Mouse (Mus musculus): Measurements from ENCODE around the gene Eif4e3. TPM values are rescaled to one million over a fixed set of nuclear protein-coding genes. Genes with fewer than 3 reads are reported as not detected.
A peak's percentile ranks its signal among the peaks of the same experiment; 100 is the strongest.

Gene Eif4e3
- total RNA-seq (2014; fragmentation: Nextera tagmentation) (2.7 and 5.9 TPM in 2 replicates), total RNA-seq (2017) (8.6 and 10.5 TPM in 2 replicates)

DNA sequence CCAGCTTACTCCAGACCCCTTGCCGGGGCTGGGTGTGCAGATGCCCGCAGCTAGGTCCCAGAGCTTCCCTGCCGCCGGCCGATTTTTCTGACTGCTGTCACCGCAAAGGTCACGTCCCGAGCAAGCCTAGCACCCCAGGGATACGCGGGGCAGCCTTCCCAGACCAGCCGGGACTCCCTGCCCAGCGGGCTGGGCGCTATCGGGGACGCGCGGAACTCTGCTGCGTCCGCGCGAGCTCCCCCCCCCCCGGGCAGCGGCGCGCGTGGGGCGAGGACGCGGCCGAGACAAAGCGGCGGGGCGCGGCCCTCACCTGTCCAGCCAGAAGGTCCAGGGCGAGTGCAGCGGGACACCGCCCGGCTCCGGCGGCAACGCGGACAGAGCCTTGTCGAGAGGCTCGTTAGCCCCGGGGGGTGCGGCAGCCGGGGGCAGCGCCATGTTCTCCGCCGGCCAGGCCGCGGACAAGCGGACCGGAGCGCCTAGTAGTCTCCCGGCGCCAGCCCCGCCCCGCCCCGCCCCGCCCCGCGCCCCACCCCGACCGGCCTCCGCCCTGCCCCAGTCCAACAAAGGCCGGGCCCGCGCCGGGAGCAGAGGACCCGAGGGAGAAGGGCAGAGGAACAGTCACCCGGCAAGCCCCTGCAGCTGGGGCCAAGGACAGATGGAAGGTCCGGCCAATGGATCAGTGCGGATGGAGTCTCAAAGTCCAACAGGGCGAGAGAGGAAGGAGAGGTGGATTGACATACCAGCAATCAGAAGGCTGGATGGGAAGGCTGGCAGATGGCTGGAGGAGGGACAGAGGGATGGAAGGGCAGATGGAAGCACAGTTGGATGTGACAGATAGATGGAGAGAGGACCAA lies at the start of gene Eif4e3, which contains the start of gene Gm20696:
Gene Eif4e3, minus strand, starts transcription at position 454 of the 854 bp plus-strand sequence.
Gene Gm20696, minus strand, starts transcription at position 480 of the 854 bp plus-strand sequence.
- ATAC-seq (replicated peaks; ENCODE audit: low FRiP score, low TSS enrichment, poor library complexity, severe bottlenecking): peak; percentile 31

DNA sequence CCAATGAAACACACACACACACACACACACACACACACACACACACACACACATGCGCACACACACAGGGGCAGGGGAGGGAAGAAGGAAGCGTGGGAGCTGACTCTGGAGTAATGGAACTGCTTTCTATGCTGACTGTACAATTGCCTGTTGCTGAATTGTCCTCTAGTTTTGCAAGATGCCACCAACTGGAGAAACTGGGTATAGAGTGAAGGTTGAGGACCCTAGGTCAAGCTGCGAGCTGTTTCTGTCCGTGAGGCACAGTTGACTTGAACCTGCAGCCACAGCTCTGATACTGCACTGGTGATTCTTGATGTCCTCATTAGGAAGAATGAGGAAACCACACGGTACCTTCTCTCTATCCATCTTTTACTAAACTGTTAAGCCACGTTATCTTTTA lies 49.3 kb upstream of the Eif4e3 start:
- no peak for ATAC-seq (replicated peaks; ENCODE audit: low FRiP score, low TSS enrichment, poor library complexity, severe bottlenecking)

DNA sequence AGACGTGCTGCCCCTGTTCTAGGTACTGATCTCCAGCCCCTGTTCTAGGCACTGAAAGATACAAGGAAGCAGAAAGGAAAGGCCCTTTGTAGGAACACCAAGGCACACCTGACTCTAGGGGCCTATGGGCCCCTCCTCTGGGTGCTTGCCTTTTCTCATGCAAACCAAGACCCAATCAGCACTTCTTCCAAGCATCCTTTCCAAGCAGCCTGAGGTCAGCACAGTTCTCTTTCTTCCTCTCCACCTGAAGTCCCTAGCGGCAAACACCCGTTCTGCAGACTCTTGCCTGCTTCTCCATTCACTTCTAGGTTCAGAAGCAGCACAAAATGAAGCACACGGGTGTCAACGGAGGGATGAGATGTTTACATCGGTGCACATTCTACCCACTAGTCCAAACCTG lies 48.6 kb upstream of the Eif4e3 start:
- ATAC-seq (replicated peaks; ENCODE audit: low FRiP score, low TSS enrichment, poor library complexity, severe bottlenecking): no peak

DNA sequence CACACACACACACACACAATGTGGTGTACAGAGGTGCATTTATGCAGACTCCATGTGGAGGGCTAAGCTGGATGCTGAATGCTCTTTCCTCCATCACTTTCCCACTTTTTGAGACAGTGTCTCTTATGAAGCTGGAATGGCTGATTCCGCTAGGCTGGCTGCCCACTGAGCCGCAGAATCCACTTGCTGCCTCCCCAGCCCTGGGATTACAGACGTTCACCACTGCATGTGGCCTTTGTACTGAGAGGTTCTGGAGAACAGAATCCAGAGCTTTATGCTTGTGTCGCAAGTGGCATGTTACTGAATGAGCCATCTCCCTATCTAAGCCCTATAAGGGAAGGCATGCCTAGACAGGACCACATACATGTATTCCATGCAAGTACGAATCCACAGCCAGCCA lies 46.7 kb upstream of the Eif4e3 start:
- no peak for ATAC-seq (replicated peaks; ENCODE audit: low FRiP score, low TSS enrichment, poor library complexity, severe bottlenecking)

DNA sequence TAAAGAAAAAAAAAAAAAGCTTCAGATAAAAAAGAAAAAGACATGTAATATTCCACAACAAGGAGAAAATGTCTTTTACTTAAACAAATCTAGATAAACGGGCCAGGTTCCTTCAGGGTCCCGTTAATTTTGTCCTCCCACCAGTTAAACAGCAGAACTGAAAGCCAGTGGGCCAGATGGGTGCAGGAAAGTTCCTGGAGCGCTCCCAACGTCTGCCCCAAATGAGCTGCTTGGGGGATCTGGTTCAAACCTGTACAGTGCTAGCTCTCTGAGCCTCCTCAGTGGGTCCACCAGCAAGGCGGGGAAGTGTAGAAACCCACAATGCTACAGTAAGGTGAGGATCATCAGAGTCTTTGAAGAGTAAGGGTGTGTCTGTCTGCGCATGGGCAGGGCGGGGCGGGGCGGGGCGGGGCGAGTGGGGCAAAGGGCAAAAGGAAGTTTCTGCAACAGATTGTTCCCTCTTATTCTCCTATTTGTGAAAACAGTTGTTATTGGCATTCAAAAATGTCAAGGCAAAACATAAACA lies 45.1 kb upstream of the Eif4e3 start:
- ATAC-seq (replicated peaks; ENCODE audit: low FRiP score, low TSS enrichment, poor library complexity, severe bottlenecking): no peak

DNA sequence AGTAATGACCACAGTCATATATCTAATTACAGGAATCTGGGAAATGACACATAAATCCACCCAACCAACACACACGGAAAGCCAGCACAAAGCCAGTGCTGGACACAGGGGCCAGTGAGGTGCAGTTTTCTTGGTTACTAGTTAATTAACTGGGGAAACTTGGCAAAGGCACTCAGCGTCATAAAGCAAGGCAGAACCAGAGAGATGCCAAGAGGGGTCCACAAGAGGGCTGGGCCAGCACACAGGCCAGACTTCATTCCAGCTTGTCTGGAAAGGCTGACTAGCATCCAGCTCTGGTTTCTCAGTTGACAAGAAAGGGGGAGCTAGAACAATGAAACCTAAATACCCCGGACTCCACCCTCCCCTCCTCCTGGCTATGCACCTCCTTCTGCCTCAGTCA lies 33.9 kb upstream of the Eif4e3 start:
- no peak for ATAC-seq (replicated peaks; ENCODE audit: low FRiP score, low TSS enrichment, poor library complexity, severe bottlenecking)

DNA sequence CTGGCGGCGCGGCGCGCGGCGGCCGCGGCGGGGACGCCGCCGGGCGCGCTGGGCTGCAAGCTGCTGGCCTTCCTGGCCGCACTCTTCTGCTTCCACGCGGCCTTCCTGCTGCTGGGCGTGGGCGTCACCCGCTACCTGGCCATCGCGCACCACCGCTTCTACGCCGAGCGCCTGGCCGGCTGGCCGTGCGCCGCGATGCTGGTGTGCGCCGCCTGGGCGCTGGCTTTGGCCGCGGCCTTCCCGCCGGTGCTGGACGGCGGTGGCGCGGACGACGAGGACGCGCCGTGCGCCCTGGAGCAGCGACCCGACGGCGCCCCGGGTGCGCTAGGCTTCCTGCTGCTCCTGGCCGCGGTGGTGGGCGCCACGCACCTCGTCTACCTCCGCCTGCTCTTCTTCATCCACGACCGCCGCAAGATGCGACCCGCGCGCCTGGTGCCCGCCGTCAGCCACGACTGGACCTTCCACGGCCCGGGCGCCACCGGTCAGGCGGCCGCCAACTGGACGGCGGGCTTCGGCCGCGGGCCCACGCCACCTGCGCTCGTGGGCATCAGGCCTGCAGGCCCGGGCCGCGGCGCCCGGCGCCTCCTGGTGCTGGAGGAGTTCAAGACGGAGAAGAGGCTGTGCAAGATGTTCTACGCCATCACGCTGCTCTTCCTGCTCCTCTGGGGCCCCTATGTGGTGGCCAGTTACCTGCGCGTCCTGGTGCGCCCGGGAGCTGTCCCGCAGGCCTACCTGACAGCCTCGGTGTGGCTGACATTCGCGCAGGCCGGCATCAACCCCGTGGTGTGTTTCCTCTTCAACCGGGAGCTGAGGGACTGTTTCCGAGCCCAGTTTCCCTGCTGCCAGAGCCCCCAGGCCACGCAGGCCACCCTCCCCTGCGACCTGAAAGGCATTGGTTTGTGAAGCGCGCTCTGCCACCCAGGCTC lies 26.6 kb upstream of the Eif4e3 start:
- ATAC-seq (replicated peaks; ENCODE audit: low FRiP score, low TSS enrichment, poor library complexity, severe bottlenecking): no peak

DNA sequence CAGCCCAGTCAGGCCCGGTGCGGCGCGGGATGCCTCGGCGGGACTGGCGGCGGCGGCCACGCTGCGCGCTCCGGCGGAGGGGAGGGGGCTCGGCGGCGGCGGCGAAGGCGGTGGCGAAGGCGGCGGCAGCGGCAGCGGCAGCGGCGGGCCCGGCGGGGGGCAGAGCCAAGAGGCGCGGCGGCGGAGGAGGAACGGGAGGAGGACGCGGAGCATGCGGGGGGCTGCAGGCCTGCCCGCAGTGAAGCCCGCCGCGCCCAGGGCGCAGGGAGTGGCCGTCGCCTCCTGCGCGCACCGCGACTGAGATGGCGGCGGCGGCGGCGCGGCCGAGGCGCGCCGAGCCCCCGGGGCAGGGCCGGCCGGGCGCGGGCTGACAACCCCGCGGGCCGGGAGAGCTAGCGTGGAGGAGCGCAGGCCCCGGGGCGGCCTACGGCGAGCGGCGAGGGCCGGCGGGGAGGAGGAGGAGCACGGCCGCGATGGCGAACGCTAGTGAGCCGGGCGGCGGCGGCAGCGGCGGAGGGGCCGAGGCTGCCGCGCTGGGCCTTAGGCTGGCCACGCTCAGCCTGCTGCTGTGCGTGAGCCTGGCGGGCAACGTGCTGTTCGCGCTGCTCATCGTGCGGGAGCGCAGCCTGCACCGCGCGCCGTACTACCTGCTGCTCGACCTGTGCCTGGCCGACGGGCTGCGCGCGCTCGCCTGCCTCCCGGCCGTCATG lies 25.8 kb upstream of the Eif4e3 start, which contains the start of gene Gpr27:
Gene Gpr27, plus strand, starts transcription at position 474 of the 710 bp plus-strand sequence.
- ATAC-seq (replicated peaks; ENCODE audit: low FRiP score, low TSS enrichment, poor library complexity, severe bottlenecking): no peak

DNA sequence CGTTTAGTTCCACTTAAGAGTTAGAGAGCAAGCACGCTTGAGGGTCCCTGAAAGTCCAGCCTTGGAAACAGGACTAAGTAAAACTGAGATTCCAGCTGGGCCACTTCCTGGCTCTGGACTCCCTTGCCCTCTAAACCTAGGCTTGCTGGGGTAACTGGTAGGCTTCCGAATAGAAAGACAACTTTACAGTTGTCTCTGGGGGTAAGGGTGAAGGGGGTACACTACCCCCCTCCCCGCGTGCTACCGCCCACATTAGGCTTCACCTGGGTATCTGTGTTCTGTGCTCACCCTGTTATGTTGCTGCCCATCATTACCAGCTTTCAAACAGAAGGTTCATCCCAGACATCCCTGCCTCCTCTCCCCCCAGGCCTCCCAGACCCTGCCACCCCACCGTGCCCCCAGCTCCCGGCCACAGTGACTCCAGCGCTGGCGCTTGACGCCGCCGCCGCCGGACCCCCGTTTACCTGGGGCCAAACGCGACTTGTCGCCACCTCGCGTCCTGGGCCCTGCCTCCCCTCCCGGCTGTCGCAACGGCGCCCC lies 25.2 kb upstream of the Eif4e3 start:
- no peak for ATAC-seq (replicated peaks; ENCODE audit: low FRiP score, low TSS enrichment, poor library complexity, severe bottlenecking)

DNA sequence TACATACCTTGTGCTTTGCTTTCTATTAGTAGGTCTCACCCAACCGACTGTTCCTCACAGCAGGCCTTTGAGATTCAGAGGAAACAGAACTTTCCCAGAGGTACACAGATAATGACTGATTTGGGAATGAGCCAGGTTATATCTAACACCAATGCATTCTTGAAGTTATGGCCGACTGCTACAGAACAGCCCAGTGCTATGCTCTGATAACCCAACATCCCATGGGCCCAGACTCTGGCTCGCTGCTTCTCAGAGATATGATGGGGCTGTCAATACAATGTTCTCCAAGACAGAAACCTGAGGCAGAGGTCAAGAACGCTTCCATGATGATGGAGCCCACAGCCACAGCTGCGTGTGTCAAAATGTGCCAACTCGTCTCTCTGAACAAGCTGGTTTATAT lies 21.9 kb upstream of the Eif4e3 start:
- peak; percentile 84 for ATAC-seq (replicated peaks; ENCODE audit: low FRiP score, low TSS enrichment, poor library complexity, severe bottlenecking)

DNA sequence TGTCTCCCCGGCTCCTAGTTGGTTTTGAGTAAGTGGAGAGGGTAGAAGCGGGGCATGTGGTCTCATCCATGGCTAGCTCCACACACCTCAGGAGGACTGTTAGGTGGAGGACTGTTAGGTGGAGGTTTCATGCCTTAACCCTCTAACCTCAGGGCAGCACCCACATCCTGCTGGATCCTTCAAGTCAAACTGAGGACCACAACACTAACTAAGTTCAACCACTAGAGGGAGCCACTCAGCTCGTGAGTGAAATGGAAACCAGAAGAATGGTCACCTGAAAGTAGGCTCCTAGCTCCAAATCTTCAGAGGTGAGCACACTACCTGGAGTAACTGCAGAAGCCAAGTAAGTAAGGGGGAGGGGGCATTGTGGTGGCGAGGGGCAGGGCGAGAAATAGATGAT lies 18.3 kb upstream of the Eif4e3 start:
- peak; percentile 67 for ATAC-seq (replicated peaks; ENCODE audit: low FRiP score, low TSS enrichment, poor library complexity, severe bottlenecking)

DNA sequence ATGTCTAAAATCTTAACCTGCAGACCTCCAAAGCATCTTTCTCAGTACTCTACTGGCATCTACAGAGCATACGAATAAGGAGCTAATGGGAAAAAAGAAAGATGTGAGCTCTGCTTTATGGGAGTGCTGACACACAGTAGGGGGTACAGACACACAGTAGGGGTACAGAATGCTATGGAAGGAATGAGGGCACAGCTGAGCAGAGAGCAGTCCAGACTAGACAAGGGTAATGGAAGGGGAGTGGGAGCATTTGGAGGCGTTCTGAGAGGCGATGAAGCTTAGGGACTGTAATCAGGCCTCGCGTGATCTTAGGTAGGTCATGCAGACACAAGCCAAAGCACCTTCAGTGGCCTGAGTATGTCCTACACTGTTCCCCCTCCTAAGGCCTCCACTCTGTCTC lies 17.4 kb upstream of the Eif4e3 start:
- no peak for ATAC-seq (replicated peaks; ENCODE audit: low FRiP score, low TSS enrichment, poor library complexity, severe bottlenecking)

DNA sequence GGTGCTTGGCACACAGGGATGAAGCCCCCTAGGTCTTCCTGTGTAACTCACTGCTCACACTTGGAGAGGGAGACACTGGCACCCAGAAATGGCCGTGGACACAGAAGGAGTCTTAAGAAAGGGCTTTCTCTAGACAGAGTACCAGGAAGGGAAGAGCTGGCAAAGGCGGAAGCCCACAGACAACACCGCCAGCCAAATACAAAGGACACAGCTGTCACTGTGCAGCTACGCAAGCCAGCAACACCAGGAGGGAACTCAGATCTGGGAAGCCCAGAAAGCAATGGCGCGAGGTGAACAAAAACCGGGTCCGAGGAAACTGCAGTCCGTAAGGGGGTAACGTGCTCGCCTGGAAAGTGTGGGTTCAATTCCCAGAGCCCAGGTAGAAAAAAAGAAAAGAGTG lies 11.5 kb upstream of the Eif4e3 start:
- no peak for ATAC-seq (replicated peaks; ENCODE audit: low FRiP score, low TSS enrichment, poor library complexity, severe bottlenecking)

DNA sequence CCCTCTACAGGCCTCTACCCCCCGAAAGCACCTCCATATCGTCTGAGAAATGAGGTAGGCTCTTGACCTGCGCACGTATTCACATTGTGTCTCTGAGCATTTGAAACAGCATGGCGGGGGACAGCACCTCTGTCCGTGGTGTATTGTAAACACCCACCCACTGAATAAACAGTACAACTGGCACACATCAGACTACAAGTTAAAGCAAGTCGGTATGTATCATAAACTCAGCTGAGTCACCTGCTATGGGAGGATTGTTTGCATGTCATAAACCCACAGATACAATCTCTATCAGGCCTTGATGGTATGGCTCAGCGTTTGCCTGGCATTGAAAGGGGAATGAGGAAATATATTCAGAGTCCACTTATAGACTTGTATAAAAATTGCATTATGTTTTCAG lies 10.8 kb upstream of the Eif4e3 start:
- no peak for ATAC-seq (replicated peaks; ENCODE audit: low FRiP score, low TSS enrichment, poor library complexity, severe bottlenecking)

DNA sequence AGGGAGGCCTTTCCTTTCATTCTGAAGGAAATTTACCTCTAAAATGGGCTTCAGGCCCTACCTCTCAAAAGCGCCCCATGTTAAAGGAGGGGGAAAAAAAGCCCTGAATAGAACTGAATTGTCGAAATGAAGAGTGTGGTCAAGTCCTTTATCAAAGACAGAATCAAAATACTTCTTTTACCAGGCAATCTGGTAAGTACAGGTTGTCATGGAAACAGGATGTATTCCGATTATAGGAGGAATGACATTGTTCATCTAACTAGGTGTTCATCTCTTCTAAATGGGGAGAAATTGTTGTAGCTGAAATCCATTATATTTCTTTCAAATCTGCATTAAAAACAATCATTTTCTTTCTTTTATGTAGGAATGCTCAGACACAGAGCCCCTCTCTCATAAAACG lies 7.9 kb upstream of the Eif4e3 start:
- ATAC-seq (replicated peaks; ENCODE audit: low FRiP score, low TSS enrichment, poor library complexity, severe bottlenecking): no peak

DNA sequence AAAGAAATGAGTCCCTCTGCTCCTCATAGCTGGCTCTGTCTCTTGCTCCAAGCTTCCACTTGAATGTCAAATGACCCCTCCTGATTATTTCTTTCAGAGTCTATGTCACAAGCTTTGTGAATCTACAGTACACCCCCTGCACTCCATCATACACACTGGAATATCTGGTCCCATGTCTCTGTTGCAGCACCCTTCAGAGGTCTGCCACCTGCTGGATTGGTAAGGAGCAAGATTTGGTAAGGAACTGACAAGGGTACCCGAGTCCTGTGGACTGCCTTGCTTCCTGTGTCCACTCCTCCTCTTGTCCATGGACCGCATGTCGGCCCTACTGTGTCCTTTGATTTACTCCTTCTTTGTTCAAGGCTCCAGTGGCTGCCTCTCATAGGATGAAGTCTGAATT lies 5.2 kb upstream of the Eif4e3 start:
- no peak for ATAC-seq (replicated peaks; ENCODE audit: low FRiP score, low TSS enrichment, poor library complexity, severe bottlenecking)

DNA sequence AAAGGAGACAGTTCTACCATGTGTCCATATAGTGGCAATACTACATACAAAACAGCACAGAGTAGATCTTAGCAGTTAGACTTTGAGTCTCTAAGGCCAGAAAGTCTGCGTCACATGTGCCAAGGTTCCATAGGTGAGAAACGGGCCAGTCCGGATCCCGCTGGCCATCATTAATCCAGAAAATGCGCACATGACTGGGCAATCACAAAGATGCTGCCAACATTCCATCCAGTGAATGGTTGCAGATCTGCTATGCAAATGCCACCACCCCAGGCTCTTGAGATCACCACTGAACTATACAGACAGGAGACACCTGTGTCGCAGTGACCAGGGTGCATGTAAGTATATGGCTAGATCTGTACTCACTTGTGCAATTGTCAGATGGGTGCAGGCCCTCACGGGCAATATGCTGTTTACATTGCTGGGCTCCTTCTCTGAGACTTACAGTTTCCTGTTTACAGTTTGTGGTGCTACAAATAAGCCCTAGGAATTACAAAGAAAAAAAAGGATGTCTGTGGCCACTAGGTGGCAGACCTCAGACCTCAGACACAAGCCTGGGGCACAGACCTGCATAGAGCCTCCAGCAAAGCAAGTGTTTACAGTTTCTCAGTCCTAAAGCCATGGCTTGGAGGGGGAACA lies 4.0 kb upstream of the Eif4e3 start:
- ATAC-seq (replicated peaks; ENCODE audit: low FRiP score, low TSS enrichment, poor library complexity, severe bottlenecking): peak; percentile 75

DNA sequence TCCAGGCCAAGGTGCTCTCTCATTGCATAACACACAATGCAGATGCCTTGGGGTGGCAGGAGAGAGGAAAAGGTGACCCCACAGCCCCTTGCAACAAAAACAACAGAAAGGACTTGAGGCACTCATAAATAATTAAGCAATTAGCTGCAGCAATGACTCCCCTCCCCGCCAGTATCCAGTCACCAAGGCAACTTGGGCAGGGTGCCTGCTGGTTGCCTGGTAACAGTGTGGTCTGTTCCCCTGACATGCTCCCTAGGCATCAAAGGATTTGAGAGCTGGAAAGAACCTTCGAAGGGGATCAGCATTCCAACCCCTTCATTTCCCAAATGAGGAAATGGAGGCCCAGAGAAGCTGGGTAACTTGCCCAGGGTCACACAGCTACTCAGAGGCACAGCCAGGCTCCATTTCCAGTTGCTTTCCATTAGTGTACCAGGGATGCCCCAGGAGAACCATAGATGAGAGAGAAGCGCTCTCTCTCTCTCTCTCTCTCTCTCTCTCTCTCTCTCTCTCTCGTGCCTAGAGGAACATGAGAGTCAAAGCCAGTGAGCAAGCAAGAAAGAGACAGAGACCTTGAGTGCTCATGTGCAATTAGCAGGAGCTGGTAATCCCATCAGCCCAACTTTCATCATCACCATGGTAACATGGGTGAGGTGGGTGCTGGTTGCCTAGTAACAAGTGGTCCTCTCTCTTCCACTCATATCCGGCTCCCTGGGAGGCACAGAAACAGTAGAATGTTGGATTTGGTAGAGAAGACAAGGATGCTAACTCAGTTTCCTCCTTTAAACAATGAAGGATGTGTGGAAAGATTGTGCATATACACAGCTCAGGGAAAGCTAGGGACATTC lies 3.1 kb upstream of the Eif4e3 start:
- no peak for ATAC-seq (replicated peaks; ENCODE audit: low FRiP score, low TSS enrichment, poor library complexity, severe bottlenecking)

All from megakaryocyte-erythroid progenitor cell, adult 5-6 weeks (primary cell).